Mouse (Mus musculus) forebrain, embryonic 11.5 days (tissue): ENCODE measurements around the gene Pdap1. TPM values are rescaled to one million over a fixed set of nuclear protein-coding genes. Genes with fewer than 3 reads are reported as not detected.
A peak's percentile ranks its signal among the peaks of the same experiment; 100 is the strongest.
"Not testable (repeated sequence)": the region's sequence is repeated elsewhere in the genome, so short reads cannot be mapped to it uniquely, and the experiment has no call there.

ENCODE experiments used
- ATAC-seq: fragments of 200-750 bp; cut with Nextera tagmentation; replicated peaks from 2 replicates; pipeline ENCODE4 v1.8.0; 2017; ENCODE audit warnings: moderate TSS enrichment; ENCODE audit not compliant: low FRiP score
- DNase-seq: peaks from one replicate; pipeline ENCODE4 v3.0.0-alpha.2; 2017; ENCODE audit warnings: low spot score
- H3K27ac ChIP-seq: fragments of 300-500 bp; sonication (generic); 2 replicates; pipeline ENCODE4 v1.5.1; 2014; ENCODE audit warnings: low read depth, low read length
- H3K27me3 ChIP-seq: fragments of 300-500 bp; sonication (generic); 2 replicates; pipeline ENCODE4 v1.6.1; 2014; ENCODE audit warnings: mild to moderate bottlenecking, low read length, mixed read lengths; ENCODE audit not compliant: control insufficient read depth, insufficient read depth
- H3K36me3 ChIP-seq: fragments of 300-500 bp; sonication (generic); 2 replicates; pipeline ENCODE4 v1.6.1; 2014; ENCODE audit warnings: mild to moderate bottlenecking, low read length, moderate library complexity, mixed read lengths; ENCODE audit not compliant: control insufficient read depth, insufficient read depth
- H3K4me1 ChIP-seq: fragments of 300-500 bp; sonication (generic); replicated peaks from 2 replicates; pipeline ENCODE4 v1.6.1; 2014; ENCODE audit warnings: low read length, mixed read lengths; ENCODE audit not compliant: control insufficient read depth, insufficient read depth
- H3K4me2 ChIP-seq: fragments of 300-500 bp; sonication (generic); 2 replicates; pipeline ENCODE4 v1.6.1; 2014; ENCODE audit warnings: low read depth, mild to moderate bottlenecking, low read length, moderate library complexity, mixed read lengths; ENCODE audit not compliant: severe bottlenecking
- H3K4me3 ChIP-seq: fragments of 300-500 bp; sonication (generic); 2 replicates; pipeline ENCODE4 v1.5.1; 2014; ENCODE audit warnings: low read depth, low read length
- H3K9ac ChIP-seq: fragments of 300-500 bp; sonication (generic); 2 replicates; pipeline ENCODE4 v1.6.1; 2014; ENCODE audit warnings: low read length
- H3K9me3 ChIP-seq: fragments of 300-500 bp; sonication (generic); 2 replicates; pipeline ENCODE4 v1.6.1; 2016; ENCODE audit warnings: low read length, mixed read lengths; ENCODE audit not compliant: control insufficient read depth
- WGBS: fragments of 180-500 bp; shearing (Covaris S2); extraction: QIAGEN DNeasy Blood & Tissue Kit; methylation state at CpG from one replicate; pipeline ENCODE4 v1.1.7; 2014; 5-methylcytosine and 5-hydroxymethylcytosine counted together
- polyA plus RNA-seq: library from polyadenylated mRNA; unstranded; fragments of >200 nt; fragmentation: Nextera tagmentation; extraction: Ambion mirVana; gene quantifications from 2 replicates; pipeline ENCODE4 v1.2.1, GENCODE M21; 2014

The Pdap1 gene
- polyA plus RNA-seq, 1 experiment from 2014 or later: 135 TPM

- Histone ChIP-seq H3K9ac (peak within 1 kb of the TSS; percentile 80), H3K27ac (no peak within 1 kb of the TSS), H3K36me3 (no peaks in the 10 kb centered on the region), H3K4me2 (peak within 1 kb of the TSS; percentile 92), H3K4me1 (peaks cover 9% of the 10 kb centered on the region), H3K9me3 (no peaks in the 10 kb centered on the region), H3K4me3 (peak within 1 kb of the TSS; percentile 71), H3K27me3 (no peaks in the 10 kb centered on the region)
- DNase-seq: peak; percentile 95
- WGBS: under 1% methylated on average over 54 of the region's 54 CpGs
- peak; percentile 97 for ATAC-seq
Measured at GRCm38 (mm10) chr5:145083632-145084451, 56.2 kb downstream of the Pdap1 start, which contains the start of the genes Arpc1a and Kpna7. Arpc1a (plus strand) TSS chr5:145083830. Kpna7 (minus strand) TSS chr5:145084030.

DNA sequence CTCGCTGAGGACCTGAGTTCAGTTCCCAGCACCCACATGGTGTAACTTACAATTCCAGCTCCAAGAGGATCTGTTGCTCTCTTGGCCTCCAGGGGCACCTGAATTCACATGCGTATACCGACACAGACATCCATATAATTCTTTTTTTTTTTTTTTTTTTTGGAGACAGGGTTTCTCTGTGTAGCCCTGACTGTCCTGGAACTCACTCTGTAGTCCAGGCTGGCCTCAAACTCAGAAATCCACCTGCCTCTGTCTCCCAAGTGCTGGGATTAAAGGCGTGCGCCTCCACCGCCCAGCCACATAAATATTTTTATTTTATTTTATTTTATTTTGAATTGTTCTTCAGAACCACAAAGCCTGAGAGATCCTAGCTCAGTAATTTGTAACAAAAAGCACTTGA is 56.8 kb downstream of the Pdap1 start:
- not testable (repeated sequence) for DNase-seq, H3K36me3 ChIP-seq, H3K27me3 ChIP-seq, H3K9me3 ChIP-seq, H3K27ac ChIP-seq, H3K4me1 ChIP-seq
- peak overlapping the region; percentile 92 for H3K4me2 ChIP-seq
- H3K9ac ChIP-seq: peak overlapping the region; percentile 80
- 53% methylated on average over 6 of the region's 6 CpGs for WGBS
- H3K4me3 ChIP-seq: peak overlapping the region; percentile 71
- ATAC-seq: peak; percentile 6; the same call in 1 of the 2 replicates

DNA sequence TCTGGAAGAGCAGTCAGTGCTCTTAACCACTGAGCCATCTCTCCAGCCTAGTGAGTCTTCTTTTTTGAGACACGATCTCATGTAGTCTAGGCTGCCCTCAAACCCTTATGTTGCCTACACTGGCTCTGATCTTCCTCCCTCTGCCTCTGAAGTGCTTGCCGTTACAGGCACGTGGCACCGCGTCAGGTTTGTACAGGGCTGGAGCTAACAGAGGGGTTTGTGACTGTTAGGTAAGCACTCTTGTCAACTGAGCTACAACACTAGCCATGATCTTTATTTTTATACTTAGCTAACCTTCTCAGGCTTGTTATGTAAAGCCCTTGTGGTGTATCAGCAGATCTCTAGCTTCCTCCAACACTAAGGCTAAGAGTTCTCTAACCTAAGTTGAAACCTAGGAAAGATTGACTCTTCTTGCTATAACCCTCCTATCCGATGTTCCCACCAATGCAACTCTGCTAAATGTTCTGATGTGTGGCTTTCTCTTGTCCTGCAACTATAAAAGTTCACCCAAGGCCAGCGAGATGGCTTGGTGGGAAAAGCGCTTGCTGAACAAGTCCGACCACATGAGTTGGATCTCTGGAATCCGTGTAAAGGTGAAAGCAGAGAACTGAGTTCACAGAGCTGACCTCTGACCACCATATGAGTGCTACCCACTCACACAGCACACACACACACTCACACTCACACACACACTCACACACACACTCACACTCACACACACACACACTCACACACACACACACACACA is 58.0 kb downstream of the Pdap1 start:
- Histone ChIP-seq H3K4me2 (no peak overlapping the region), H3K36me3 (no peaks in the 10 kb centered on the region), H3K4me1 (peaks cover 9% of the 10 kb centered on the region), H3K9ac (no peak overlapping the region), H3K9me3 (no peaks in the 10 kb centered on the region), H3K4me3 (no peak overlapping the region), H3K27ac (no peak overlapping the region), H3K27me3 (no peaks in the 10 kb centered on the region)
- ATAC-seq: no peak
- no peak for DNase-seq
- WGBS: 93% methylated on average over 10 of the region's 10 CpGs

Other genes starting within 250 kb of the Pdap1 start
- 18.3 and 21.4 TPM in 2 replicates for gene Smurf1, start 174.4 kb downstream of the Pdap1 start, polyA plus RNA-seq
- not detected in 2 replicates for gene Gm4871, start 107.5 kb downstream of the Pdap1 start, polyA plus RNA-seq
- not detected in 2 replicates for gene 1700018F24Rik, start 97.2 kb downstream of the Pdap1 start, polyA plus RNA-seq
- 145 and 150 TPM in 2 replicates for gene Arpc1a, start 56.4 kb downstream of the Pdap1 start, polyA plus RNA-seq
- not detected in 2 replicates for gene Kpna7, start 56.2 kb downstream of the Pdap1 start, polyA plus RNA-seq
- gene Arpc1b, start 26.0 kb downstream of the Pdap1 start, polyA plus RNA-seq: 51.2 and 62.8 TPM in 2 replicates
- 252 and 253 TPM in 2 replicates for gene Bud31, start 124 bp upstream of the Pdap1 start, polyA plus RNA-seq
- gene Ptcd1, start 26.9 kb upstream of the Pdap1 start, polyA plus RNA-seq: 18.6 and 19.6 TPM in 2 replicates
- 51.4 and 59.0 TPM in 2 replicates for gene Cpsf4, start 27.0 kb upstream of the Pdap1 start, polyA plus RNA-seq
- 478 and 501 TPM in 2 replicates for gene Atp5j2, start 51.8 kb upstream of the Pdap1 start, polyA plus RNA-seq
- 6.5 and 8.1 TPM in 2 replicates for gene Zkscan14, start 61.6 kb upstream of the Pdap1 start, polyA plus RNA-seq
- gene Zkscan5, start 64.3 kb upstream of the Pdap1 start, polyA plus RNA-seq: 17.2 and 20.2 TPM in 2 replicates
- 37.2 and 39.2 TPM in 2 replicates for gene Zfp655, start 91.5 kb upstream of the Pdap1 start, polyA plus RNA-seq
- gene Zscan25, start 140.3 kb upstream of the Pdap1 start, polyA plus RNA-seq: 0.41 and 0.77 TPM in 2 replicates
- gene Cyp3a57, start 205.0 kb upstream of the Pdap1 start, polyA plus RNA-seq: not detected in 2 replicates